Mouse (Mus musculus) layer of hippocampus, adult 2 months (tissue): Measurements from ENCODE around the gene Phf13. TPM values are rescaled to one million over a fixed set of nuclear protein-coding genes. Genes with fewer than 3 reads are reported as not detected.
"Not testable (repeated sequence)": the region's sequence is repeated elsewhere in the genome, so short reads cannot be mapped to it uniquely, and the experiment has no call there.

Experiments
- DNase-seq, 2 experiments: peaks; one replicate each; pipeline ENCODE4 v3.0.0; 2022; ENCODE audit warnings: low spot score in 2 of 2
- H3K27ac ChIP-seq: fragments of 200-600 bp; 2 replicates; pipeline ENCODE4 v1.8.1; 2022
- H3K4me3 ChIP-seq: fragments of 200-600 bp; 2 replicates; pipeline ENCODE4 v1.8.1; 2022; ENCODE audit warnings: mild to moderate bottlenecking
- CTCF ChIP-seq: fragments of 200-600 bp; conservative IDR thresholded peaks from 2 replicates; pipeline ENCODE4 v1.8.1; 2022; ENCODE audit warnings: antibody characterized with exemption, mild to moderate bottlenecking, moderate library complexity
- long read RNA-seq, 2 experiments: library from polyadenylated mRNA; stranded (forward); transcript quantifications; one replicate each; pipeline ENCODE4 v2.0.0; 2021; ENCODE audit warnings: borderline mapping rate in 2 of 2
- total RNA-seq, 2 experiments: library from RNA; stranded (reverse); gene quantifications; 2 replicates each; pipeline ENCODE4 v1.2.3; 2021

Phf13 gene
- total RNA-seq: 10 to 100 TPM; 10.5 to 10.8 TPM
- long read RNA-seq, experiment 1, transcript Phf13-201 (4 exons, 3,205 nt): major isoform, 6 of 7 reads
- long read RNA-seq, experiment 1, partial matches to known transcripts: 1 of 7 reads
- long read RNA-seq, experiment 1, other reads (novel, unspliced or antisense): 0 of 7 reads
- long read RNA-seq, experiment 2, transcript Phf13-201 (4 exons, 3,205 nt): major isoform, 10 of 12 reads
- long read RNA-seq, experiment 2, partial matches to known transcripts: 1 of 12 reads
- long read RNA-seq, experiment 2, other reads (novel, unspliced or antisense): 1 of 12 reads

DNA sequence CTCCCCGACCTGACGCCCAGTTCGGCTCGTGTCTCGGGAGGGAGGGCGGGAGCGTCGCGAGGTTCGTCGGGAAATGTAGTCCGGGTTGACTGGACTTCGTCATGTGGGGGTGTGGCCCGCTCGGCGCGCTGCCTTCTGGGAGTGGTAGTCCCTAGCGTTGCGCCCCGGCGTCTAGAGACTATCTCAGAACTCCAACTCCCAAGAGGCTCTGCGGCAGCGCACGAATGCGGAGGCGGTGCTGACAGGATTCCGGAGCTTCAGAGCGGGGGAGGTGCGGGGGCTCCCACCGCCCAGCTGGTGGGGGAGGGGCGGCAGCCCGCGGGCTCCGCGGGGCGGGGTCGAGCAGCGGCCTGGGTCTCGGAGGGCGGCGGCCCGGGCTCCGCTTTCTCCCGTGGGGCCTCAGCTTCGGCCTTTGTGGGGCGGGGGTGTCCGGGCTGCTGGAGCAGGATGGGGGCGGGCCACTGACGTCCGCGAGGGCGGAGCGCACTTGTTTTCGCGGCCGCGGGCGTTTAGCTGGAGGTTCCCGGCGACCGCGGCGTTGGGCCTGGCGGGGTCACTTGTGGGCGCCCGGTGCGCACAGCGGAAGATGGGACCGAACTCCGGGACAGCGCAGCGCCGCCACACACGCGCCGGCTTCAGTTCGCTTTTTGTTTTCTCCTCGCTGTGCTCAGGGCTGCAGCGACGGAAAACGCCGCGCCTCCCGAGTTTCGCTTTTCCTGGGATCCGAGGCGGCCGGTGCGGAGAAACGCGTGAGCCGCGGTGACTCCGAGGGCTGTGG is at the start of gene Phf13:
Phf13 (minus strand) TSS at position 86 of the 778 bp plus-strand sequence.
- TF ChIP-seq CTCF: peak; percentile 24

DNA sequence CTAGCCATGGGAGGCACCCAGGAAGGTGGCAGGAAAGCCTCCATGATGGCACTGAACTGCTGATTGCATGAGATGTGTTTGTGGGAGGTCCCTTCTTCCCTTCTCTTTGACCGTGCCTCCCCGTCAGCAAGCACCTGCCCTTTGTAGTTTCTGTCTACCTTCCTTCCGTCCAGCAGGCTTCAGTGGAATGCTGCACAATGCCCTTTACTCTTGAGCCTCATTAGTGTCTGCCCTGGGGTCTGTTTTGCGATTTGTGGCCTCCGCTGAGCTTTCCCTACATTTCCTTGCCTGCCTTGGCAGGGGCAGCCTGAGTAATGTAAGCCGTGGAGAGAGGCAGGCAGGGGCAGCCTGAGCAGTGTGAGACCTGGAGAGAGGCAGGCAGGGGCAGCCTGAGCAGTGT is 48.6 kb upstream of the Phf13 start:
- no peak overlapping the region for H3K4me3 ChIP-seq
- DNase-seq: no peak
- no peak overlapping the region for H3K27ac ChIP-seq
- no peak for TF ChIP-seq CTCF

More for the DNA sequence above, at the start of gene Phf13:
- H3K27ac ChIP-seq: peak within 1 kb of the TSS; percentile 97
- DNase-seq: peak; percentile 99
- H3K4me3 ChIP-seq: peak within 1 kb of the TSS; percentile 75

DNA sequence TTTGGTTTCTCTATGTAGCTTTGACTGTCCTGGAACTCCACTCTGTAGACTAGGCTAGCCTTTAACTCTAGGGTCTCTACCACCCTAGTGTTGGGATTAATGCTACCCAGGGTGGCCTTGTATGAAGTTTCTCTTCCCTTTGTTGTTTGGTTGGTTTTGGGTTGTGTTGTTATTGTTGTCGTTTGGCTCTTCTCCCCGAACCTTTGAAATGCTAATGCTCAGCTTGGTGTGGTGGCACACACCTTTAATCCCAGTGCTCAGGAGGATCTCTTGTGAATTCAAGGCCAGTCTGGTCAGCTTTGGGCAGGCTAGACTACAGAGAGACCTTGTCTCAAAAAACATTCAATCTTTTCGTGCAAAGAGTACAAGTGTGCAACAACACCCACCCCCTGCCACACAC is 47.1 kb upstream of the Phf13 start:
- no peak overlapping the region for H3K27ac ChIP-seq
- DNase-seq: no peak
- H3K4me3 ChIP-seq: no peak overlapping the region
- TF ChIP-seq CTCF: no peak

DNA sequence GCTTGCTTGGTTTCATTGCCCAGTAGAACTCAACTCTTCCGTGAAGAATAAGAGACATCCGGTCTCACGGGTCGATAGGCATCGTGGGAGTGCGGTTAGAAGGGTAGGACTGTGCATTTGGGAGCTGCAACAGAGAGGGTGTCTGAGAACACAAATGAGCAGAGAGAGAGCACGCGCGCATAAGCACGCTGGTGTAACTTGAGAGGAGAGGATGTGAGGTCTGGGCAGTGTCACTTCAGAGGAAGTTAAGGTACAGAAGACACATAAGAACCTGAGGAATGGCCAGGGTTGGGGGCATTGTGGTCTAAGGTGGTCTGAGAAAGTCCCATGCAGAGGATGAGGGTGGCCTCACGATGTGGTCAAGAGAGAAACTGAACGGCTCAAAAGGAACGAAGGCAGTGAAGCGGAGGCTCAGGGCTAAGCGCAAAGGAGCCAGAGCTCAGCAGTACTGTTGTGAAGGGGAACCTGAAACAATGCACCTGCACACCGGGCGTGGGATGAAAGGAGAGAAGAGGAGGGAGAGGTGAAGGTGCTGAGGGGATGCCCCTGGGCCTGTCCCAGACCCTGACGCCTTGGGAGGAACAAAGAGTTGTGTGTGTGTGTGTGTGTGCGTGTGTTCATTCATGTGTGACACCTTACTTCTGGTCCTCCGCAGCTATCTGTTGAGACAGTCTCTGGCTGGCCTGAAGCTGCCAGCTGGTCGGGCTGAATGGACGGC is 46.0 kb upstream of the Phf13 start:
- no peak for DNase-seq
- no peak for TF ChIP-seq CTCF
- H3K4me3 ChIP-seq: no peak overlapping the region
- H3K27ac ChIP-seq: no peak overlapping the region

GRCm38 (mm10) chr4:152039831-152040310 is 43.8 kb upstream of the Phf13 start:
- DNase-seq: no peak
- H3K27ac ChIP-seq: peak overlapping the region; percentile 81
- peak overlapping the region; percentile 96 for H3K4me3 ChIP-seq
- no peak for TF ChIP-seq CTCF

GRCm38 (mm10) chr4:152038985-152039830 is 43.1 kb upstream of the Phf13 start, which contains the start of gene Nol9:
Gene Nol9 (plus strand): TSS chr4:152039321.
- peak; percentile 99 for TF ChIP-seq CTCF
- Histone ChIP-seq H3K4me3 (peak within 1 kb of the TSS; percentile 96), H3K27ac (peak within 1 kb of the TSS; percentile 81)
- DNase-seq: peak; percentile 87 to 96

DNA sequence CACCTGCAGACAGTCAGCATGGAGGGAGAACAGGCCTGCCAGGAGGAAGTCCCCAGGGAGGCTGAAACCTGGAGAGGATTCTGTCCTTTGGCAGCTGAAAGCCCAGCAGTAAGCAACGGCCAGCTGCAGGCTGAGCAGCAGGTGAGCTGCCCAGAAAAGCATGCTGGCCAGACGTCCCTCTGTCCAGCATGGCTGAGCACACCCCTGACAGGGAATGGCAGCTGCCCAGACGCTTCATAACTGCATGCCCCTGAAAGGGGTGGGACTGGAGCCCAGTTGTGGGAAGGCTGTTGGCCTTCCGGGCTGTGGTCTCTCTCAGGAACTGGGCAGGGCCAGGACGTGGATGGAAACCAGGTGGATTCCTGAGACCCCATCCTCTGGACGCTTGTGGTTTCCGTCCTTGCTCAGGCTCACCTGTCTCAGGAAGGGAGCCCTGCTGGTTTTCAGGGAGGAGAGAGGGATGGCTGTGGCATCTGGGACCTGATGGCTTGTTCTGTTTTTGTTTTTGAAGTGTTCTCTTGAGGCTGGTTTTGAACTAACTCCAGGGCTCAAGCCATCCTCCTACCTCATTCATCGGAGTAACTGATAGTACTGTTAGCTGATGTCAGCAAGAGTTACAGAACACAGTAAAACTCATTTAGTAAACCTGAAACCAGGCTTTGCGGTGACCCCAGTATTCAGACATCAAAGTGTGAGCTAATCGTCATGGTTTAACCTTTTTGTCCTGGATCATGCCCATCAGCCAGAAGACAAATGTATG is 42.3 kb upstream of the Phf13 start, which contains the start of gene Tas1r1:
Tas1r1 (minus strand) TSS at position 344 of the 760 bp plus-strand sequence.
- no peak for TF ChIP-seq CTCF
- no peak for DNase-seq
- peak within 1 kb of the TSS; percentile 81 for H3K27ac ChIP-seq
- H3K4me3 ChIP-seq: peak within 1 kb of the TSS; percentile 96

GRCm38 (mm10) chr4:152036464-152036863 is 40.4 kb upstream of the Phf13 start:
- H3K27ac ChIP-seq, H3K4me3 ChIP-seq, DNase-seq: not testable (repeated sequence)
- TF ChIP-seq CTCF: peak; percentile 56

GRCm38 (mm10) chr4:152032922-152033321 is 36.9 kb upstream of the Phf13 start:
- H3K27ac ChIP-seq: no peak overlapping the region
- H3K4me3 ChIP-seq: no peak overlapping the region
- no peak for DNase-seq
- TF ChIP-seq CTCF: no peak

- no peak overlapping the region; the same call in 1 of the 2 replicates for H3K4me3 ChIP-seq
- H3K27ac ChIP-seq: no peak overlapping the region
- TF ChIP-seq CTCF: peak; percentile 54
- DNase-seq: no peak
Measured at GRCm38 (mm10) chr4:152029997-152030396, 33.9 kb upstream of the Phf13 start.

- H3K27ac ChIP-seq: no peak overlapping the region
- TF ChIP-seq CTCF: peak; percentile 70
- DNase-seq: no peak
- no peak overlapping the region; the same call in 1 of the 2 replicates for H3K4me3 ChIP-seq
Measured at GRCm38 (mm10) chr4:152029087-152029486, 33.0 kb upstream of the Phf13 start.
